Mouse (Mus musculus): ENCODE results near the gene Trmt1. TPM values are rescaled to one million over a fixed set of nuclear protein-coding genes. Genes with fewer than 3 reads are reported as not detected.

Trmt1 gene
- total and polyA plus RNA-seq, 3 experiments: 77.0 to 160 (median 157) TPM

- TF ChIP-seq ZC3H11A (IDR thresholded peaks at IDR 0.05; ENCODE audit: low read depth, low read length): no peak
- no peak; the same call in 1 of the 2 replicates for TF ChIP-seq E2F4 (IDR thresholded peaks at IDR 0.05; ENCODE audit: insufficient replicate concordance, low read depth, low read length)
- peak; percentile 60 for TF ChIP-seq ELF1 (IDR thresholded peaks at IDR 0.05; ENCODE audit: low read depth, low read length)
- TF ChIP-seq RCOR1 (conservative IDR thresholded peaks at IDR 0.05; ENCODE audit: low read depth, low read length): 0 out of 2 replicates have a peak, but pooled peaks have one; percentile 35
- TF ChIP-seq ZNF384 (IDR thresholded peaks at IDR 0.05; ENCODE audit: low read depth, low read length): no peak
- TF ChIP-seq SMC3 (IDR thresholded peaks at IDR 0.05; ENCODE audit: low read depth, low read length): no peak
- peak; percentile 54 for TF ChIP-seq HCFC1 (IDR thresholded peaks at IDR 0.05; ENCODE audit: low read depth, low read length)
- TF ChIP-seq JUND (conservative IDR thresholded peaks at IDR 0.05; ENCODE audit: low read depth, low read length): peak; percentile 62; the same call in 1 of the 2 replicates
- TF ChIP-seq BHLHE40 (IDR thresholded peaks at IDR 0.05; ENCODE audit: low read depth, low read length): peak; percentile 29; the same call in 1 of the 2 replicates
- TF ChIP-seq ZKSCAN1 (IDR thresholded peaks at IDR 0.05; ENCODE audit: borderline replicate concordance, low read depth, low read length): no peak
- no peak for TF ChIP-seq USF2 (conservative IDR thresholded peaks at IDR 0.05; ENCODE audit: low read depth, low read length)
- TF ChIP-seq NRF1 (IDR thresholded peaks at IDR 0.05; ENCODE audit: low read depth, low read length): no peak
- no peak for TF ChIP-seq MAFK (IDR thresholded peaks at IDR 0.05; ENCODE audit: insufficient replicate concordance, low read length)
- peak; percentile 100 for TF ChIP-seq POLR2A (IDR thresholded peaks at IDR 0.05; ENCODE audit: low read depth, low read length)
- no peak for TF ChIP-seq USF1 (IDR thresholded peaks at IDR 0.05; ENCODE audit: low read depth, low read length)
- TF ChIP-seq PAX5 (IDR thresholded peaks at IDR 0.05; ENCODE audit: low read length): no peak
- TF ChIP-seq SIN3A (IDR thresholded peaks at IDR 0.05; ENCODE audit: low read length): no peak; the same call in none of the 2 replicates
- peak; percentile 67 for TF ChIP-seq ETS1 (conservative IDR thresholded peaks at IDR 0.05; ENCODE audit: low read depth, low read length)
- TF ChIP-seq MXI1 (IDR thresholded peaks at IDR 0.05; ENCODE audit: low read depth, low read length): no peak
- peak; percentile 41; the same call in 1 of the 2 replicates for TF ChIP-seq IRF4 (IDR thresholded peaks at IDR 0.05; ENCODE audit: low read depth, low read length)
- no peak for TF ChIP-seq CTCF (conservative IDR thresholded peaks at IDR 0.05 in 1 of 2, IDR thresholded peaks at IDR 0.05 in 1 of 2; ENCODE audit: low read depth in 2 of 2, low read length in 2 of 2)
- TF ChIP-seq ZMIZ1 (IDR thresholded peaks at IDR 0.05; ENCODE audit: low read depth, low read length): peak; percentile 99
- TF ChIP-seq UBTF (IDR thresholded peaks at IDR 0.05; ENCODE audit: low read depth, low read length): no peak; the same call in 1 of the 2 replicates
- peak; percentile 42; the same call in 1 of the 2 replicates for TF ChIP-seq JUN (IDR thresholded peaks at IDR 0.05; ENCODE audit: insufficient read depth, low read depth, low read length)
- no peak; the same call in 1 of the 2 replicates for TF ChIP-seq MAZ (IDR thresholded peaks at IDR 0.05; ENCODE audit: low read depth, low read length)
- TF ChIP-seq EP300 (IDR thresholded peaks at IDR 0.05; ENCODE audit: low read length): peak; percentile 64
- peak; percentile 100 for TF ChIP-seq NELFE (IDR thresholded peaks at IDR 0.05; ENCODE audit: low read depth, low read length)
- 0 out of 2 replicates have a peak, but pooled peaks have one; percentile 47 for TF ChIP-seq KAT2A (IDR thresholded peaks at IDR 0.05; ENCODE audit: insufficient replicate concordance, low read length)
- TF ChIP-seq CHD1 (IDR thresholded peaks at IDR 0.05; ENCODE audit: low read depth, low read length): no peak
- no peak for TF ChIP-seq MAX (IDR thresholded peaks at IDR 0.05; ENCODE audit: low read length)
- peak; percentile 78 for TF ChIP-seq TCF12 (IDR thresholded peaks at IDR 0.05; ENCODE audit: low read depth, low read length)
- peak; percentile 99 for TF ChIP-seq POLR2AphosphoS2 (IDR thresholded peaks at IDR 0.05; ENCODE audit: low read depth, low read length)
- peak; percentile 54; the same call in 1 of the 2 replicates for TF ChIP-seq MYC (IDR thresholded peaks at IDR 0.05; ENCODE audit: low read depth, low read length)
- TF ChIP-seq CHD2 (IDR thresholded peaks at IDR 0.05; ENCODE audit: low read length): no peak; the same call in 1 of the 2 replicates
- TF ChIP-seq RAD21 (IDR thresholded peaks at IDR 0.05; ENCODE audit: low read depth, low read length): no peak
- peak; percentile 67 for TF ChIP-seq MEF2A (IDR thresholded peaks at IDR 0.05; ENCODE audit: borderline replicate concordance, low read depth, low read length)
- TF ChIP-seq GABPA (IDR thresholded peaks at IDR 0.05; ENCODE audit: insufficient replicate concordance, low read depth, low read length): no peak
- peak; percentile 98 for TF ChIP-seq TBP (conservative IDR thresholded peaks at IDR 0.05; ENCODE audit: low read depth, low read length)
- Histone ChIP-seq H3K4me3 (replicated peaks in 1 of 3; ENCODE audit: low read depth in 2 of 3, low read length in 2 of 3, poor library complexity in 1 of 3) (peak within 1 kb of the TSS; percentile 68 to 97 (median 80)), H3K79me2 (replicated peaks; ENCODE audit: control insufficient read depth, extremely low read depth, insufficient read depth, poor library complexity, severe bottlenecking) (peaks cover 23% of the 10 kb centered on the region), H3K27me3 (replicated peaks) (no peaks in the 10 kb centered on the region), H3K9me3 (replicated peaks; ENCODE audit: low read length) (no peaks in the 10 kb centered on the region), H3K36me3 (replicated peaks in 1 of 2; ENCODE audit: control insufficient read depth in 1 of 2, insufficient read depth in 1 of 2, low read length in 1 of 2) (peaks cover 0 to 7% of the 10 kb centered on the region in 2 experiments), H3K4me2 (ENCODE audit: insufficient read depth, low read depth, poor library complexity, severe bottlenecking) (peak within 1 kb of the TSS; percentile 82), H3K9ac (ENCODE audit: insufficient read depth, low read depth) (peak within 1 kb of the TSS; percentile 95), H3K4me1 (ENCODE audit: control insufficient read depth in 1 of 2, insufficient read depth in 2 of 2) (peaks cover 7 to 37% of the 10 kb centered on the region in 2 experiments), H3K27ac (ENCODE audit: insufficient read depth, low read depth) (peak within 1 kb of the TSS; percentile 97)
- in situ Hi-C loops (cut with MboI; ENCODE audit: low pct_ligation_motif_present, low pct_unique_long_range_greater_than_20kb, low sequenced_read_pairs) (no loop called here), dilution Hi-C loops (cut with MboI; ENCODE audit: extremely low pct_ligation_motif_present, extremely low pct_unique_long_range_greater_than_20kb, low sequenced_read_pairs) (no loop called here)
- peak; percentile 93 for DNase-seq (ENCODE audit: extremely low read depth)
Observed at GRCm38 (mm10) chr8:84662581-84663065, 23.5 kb upstream of the Trmt1 start, which contains the start of gene Ier2. Gene Ier2, minus strand, starts transcription at chr8:84662852.
